Mouse (Mus musculus) lung, postnatal 25 days (tissue): ENCODE data around the gene Ppp4r3a.
"Not testable (repeated sequence)": the region's sequence is repeated elsewhere in the genome, so short reads cannot be mapped to it uniquely, and the experiment has no call there.

Experiments used
- DNase-seq: peaks from one replicate; pipeline ENCODE4 v3.0.0; 2022; ENCODE audit warnings: low spot score

The Ppp4r3a gene

GRCm38 (mm10) chr12:101083076-101083838 lies at the start of gene Ppp4r3a:
Ppp4r3a (minus strand) TSS chr12:101083702.
- peak; percentile 97 for DNase-seq

- DNase-seq = no peak
Measured at GRCm38 (mm10) chr12:101123013-101123412, 39.5 kb upstream of the Ppp4r3a start.

GRCm38 (mm10) chr12:101122066-101122465 lies 38.6 kb upstream of the Ppp4r3a start:
- not testable (repeated sequence) for DNase-seq

- not testable (repeated sequence) for DNase-seq
Measured at GRCm38 (mm10) chr12:101109794-101110585, 26.5 kb upstream of the Ppp4r3a start.

- no peak for DNase-seq
Measured at GRCm38 (mm10) chr12:101107722-101108121, 24.2 kb upstream of the Ppp4r3a start.

- DNase-seq = no peak
Measured at GRCm38 (mm10) chr12:101105571-101105970, 22.1 kb upstream of the Ppp4r3a start.

- peak; percentile 24 for DNase-seq
Measured at GRCm38 (mm10) chr12:101102648-101103047, 19.1 kb upstream of the Ppp4r3a start.

- not testable (repeated sequence) for DNase-seq
Measured at GRCm38 (mm10) chr12:101093678-101094077, 10.2 kb upstream of the Ppp4r3a start.

GRCm38 (mm10) chr12:101089955-101090354 lies 6.5 kb upstream of the Ppp4r3a start:
- no peak for DNase-seq

GRCm38 (mm10) chr12:101087406-101087805 lies 3.9 kb upstream of the Ppp4r3a start:
- DNase-seq = no peak

GRCm38 (mm10) chr12:101084881-101085666 lies 1.6 kb upstream of the Ppp4r3a start:
- no peak for DNase-seq

GRCm38 (mm10) chr12:101084237-101084636 lies 735 bp upstream of the Ppp4r3a start:
- no peak for DNase-seq

GRCm38 (mm10) chr12:101083839-101084195 lies 315 bp upstream of the Ppp4r3a start:
- no peak for DNase-seq

- peak; percentile 12 for DNase-seq
Measured at GRCm38 (mm10) chr12:101082296-101083075, 1.0 kb downstream of the Ppp4r3a start.

GRCm38 (mm10) chr12:101077955-101078354 lies 5.5 kb downstream of the Ppp4r3a start:
- DNase-seq = no peak

- no peak for DNase-seq
Measured at GRCm38 (mm10) chr12:101075433-101075832, 8.1 kb downstream of the Ppp4r3a start.

GRCm38 (mm10) chr12:101074821-101075429 lies 8.6 kb downstream of the Ppp4r3a start:
- no peak for DNase-seq

GRCm38 (mm10) chr12:101069813-101070212 lies 13.7 kb downstream of the Ppp4r3a start:
- no peak for DNase-seq

GRCm38 (mm10) chr12:101066329-101066728 lies 17.2 kb downstream of the Ppp4r3a start:
- DNase-seq = no peak

GRCm38 (mm10) chr12:101039956-101040355 lies 43.5 kb downstream of the Ppp4r3a start:
- no peak for DNase-seq
